Comparison of ENCODE assay signal across 8 mouse cellular contexts in genomic region chr5:114573920-114574628, GRCm38 (mm10). TPM values are rescaled to one million over a fixed set of nuclear protein-coding genes. Genes with fewer than 3 reads are reported as not detected.
A peak's percentile ranks its signal among the peaks of the same experiment; 100 is the strongest.
DNase-seq lines count a peak whose midpoint lies in the region; ATAC-seq lines count a peak whose summit lies in the region.

No protein-coding gene starts in this region.

- H3K27me3 ChIP-seq in forebrain, embryonic 10.5 days (ENCODE audit: poor library complexity, severe bottlenecking), result peaks cover 73% of the 10 kb centered on the region
- no peaks in the 10 kb centered on the region for H3K27me3 ChIP-seq in forebrain, embryonic 11.5 days (ENCODE audit: control insufficient read depth, insufficient read depth, low read length)
- peaks cover 65% of the 10 kb centered on the region for H3K27me3 ChIP-seq in midbrain, embryonic 10.5 days (ENCODE audit: low read depth, poor library complexity, severe bottlenecking)
- peaks cover 10% of the 10 kb centered on the region for H3K27me3 ChIP-seq in midbrain, embryonic 11.5 days (ENCODE audit: control insufficient read depth, insufficient read depth, low read length)
- H3K27me3 ChIP-seq in midbrain, embryonic 16.5 days (ENCODE audit: control insufficient read depth, insufficient read depth, low read depth, low read length), result no peaks in the 10 kb centered on the region

- no peak overlapping the region for H3K4me2 ChIP-seq in forebrain, embryonic 11.5 days (ENCODE audit: low read depth, low read length, severe bottlenecking)
- no peak overlapping the region for H3K4me2 ChIP-seq in midbrain, embryonic 11.5 days
- peak overlapping the region; percentile 44; the same call in 1 of the 2 replicates for H3K4me2 ChIP-seq in midbrain, embryonic 16.5 days (ENCODE audit: low read length)

- 0 out of 2 replicates have a peak overlapping the region, but pooled peaks have one; percentile 16 for H3K4me3 ChIP-seq in forebrain, embryonic 10.5 days
- H3K4me3 ChIP-seq in forebrain, embryonic 11.5 days (ENCODE audit: low read depth, low read length), result no peak overlapping the region
- peak overlapping the region; percentile 88; the same call in 1 of the 2 replicates for H3K4me3 ChIP-seq in midbrain, embryonic 10.5 days
- H3K4me3 ChIP-seq in midbrain, embryonic 11.5 days (ENCODE audit: low read depth, low read length), result no peak overlapping the region
- H3K4me3 ChIP-seq in midbrain, embryonic 16.5 days (ENCODE audit: low read depth, low read length), result no peak overlapping the region

- H3K9ac ChIP-seq in forebrain, embryonic 11.5 days (ENCODE audit: low read length), result no peak overlapping the region
- H3K9ac ChIP-seq in midbrain, embryonic 11.5 days (ENCODE audit: low read length), result no peak overlapping the region
- H3K9ac ChIP-seq in midbrain, embryonic 16.5 days (ENCODE audit: low read depth, low read length), result no peak overlapping the region

- peak overlapping the region; percentile 73; the same call in 1 of the 2 replicates for H3K27ac ChIP-seq in forebrain, embryonic 10.5 days
- no peak overlapping the region for H3K27ac ChIP-seq in forebrain, embryonic 11.5 days (ENCODE audit: low read depth, low read length)
- peak overlapping the region; percentile 83 for H3K27ac ChIP-seq in midbrain, embryonic 10.5 days (replicated peaks)
- H3K27ac ChIP-seq in midbrain, embryonic 11.5 days (ENCODE audit: low read depth, low read length), result no peak overlapping the region
- H3K27ac ChIP-seq in midbrain, embryonic 16.5 days (ENCODE audit: low read length), result no peak overlapping the region

- peaks cover 98% of the 10 kb centered on the region for H3K4me1 ChIP-seq in forebrain, embryonic 10.5 days
- peaks cover 62% of the 10 kb centered on the region for H3K4me1 ChIP-seq in forebrain, embryonic 11.5 days (replicated peaks; ENCODE audit: control insufficient read depth, insufficient read depth, low read length)
- peaks cover 97% of the 10 kb centered on the region for H3K4me1 ChIP-seq in midbrain, embryonic 10.5 days
- H3K4me1 ChIP-seq in midbrain, embryonic 11.5 days (ENCODE audit: control insufficient read depth, insufficient read depth, low read length), result peaks cover 74% of the 10 kb centered on the region
- peaks cover 75% of the 10 kb centered on the region for H3K4me1 ChIP-seq in midbrain, embryonic 16.5 days (ENCODE audit: control insufficient read depth, insufficient read depth, low read length)

- whole genome bisulfite sequencing in forebrain, embryonic 10.5 days, result 73% methylated on average over 12 of the region's 12 CpGs
- WGBS in forebrain, embryonic 11.5 days, result 68% methylated on average over 12 of the region's 12 CpGs
- 71% methylated on average over 12 of the region's 12 CpGs for WGBS in midbrain, embryonic 10.5 days
- WGBS in midbrain, embryonic 11.5 days, result 72% methylated on average over 12 of the region's 12 CpGs
- 66% methylated on average over 12 of the region's 12 CpGs for WGBS in midbrain, embryonic 16.5 days

- no peak for DNase-seq in forebrain, embryonic 10.5 days (ENCODE audit: extremely low spot score, low spot score)
- no peak for DNase-seq in forebrain, embryonic 11.5 days (ENCODE audit: low spot score)
- DNase-seq in midbrain, embryonic 10.5 days (ENCODE audit: low spot score), result no peak
- no peak for DNase-seq in midbrain, embryonic 11.5 days (ENCODE audit: low spot score, missing footprints)
- DNase-seq in kidney, postnatal 25 days, result peak; percentile 46 to 73
- DNase-seq in layer of hippocampus, adult 9-10 months (ENCODE audit: low spot score), result no peak

- peaks cover 17% of the 10 kb centered on the region for H3K36me3 ChIP-seq in forebrain, embryonic 10.5 days (replicated peaks)
- no peaks in the 10 kb centered on the region for H3K36me3 ChIP-seq in forebrain, embryonic 11.5 days (ENCODE audit: control insufficient read depth, insufficient read depth, low read length)
- peaks cover 16% of the 10 kb centered on the region for H3K36me3 ChIP-seq in midbrain, embryonic 10.5 days
- H3K36me3 ChIP-seq in midbrain, embryonic 11.5 days (ENCODE audit: control insufficient read depth, insufficient read depth, low read length), result no peaks in the 10 kb centered on the region
- no peaks in the 10 kb centered on the region for H3K36me3 ChIP-seq in midbrain, embryonic 16.5 days (ENCODE audit: control insufficient read depth, insufficient read depth, low read length)

- no peak for ATAC-seq in forebrain, embryonic 11.5 days (replicated peaks; ENCODE audit: low FRiP score)
- no peak for ATAC-seq in midbrain, embryonic 11.5 days (ENCODE audit: low FRiP score)
- no peak for ATAC-seq in midbrain, embryonic 16.5 days
- no peak for ATAC-seq in activated CD4-positive, CD25-positive, alpha-beta regulatory T cell, adult 4 months

- no peaks in the 10 kb centered on the region for H3K9me3 ChIP-seq in forebrain, embryonic 10.5 days
- no peaks in the 10 kb centered on the region for H3K9me3 ChIP-seq in forebrain, embryonic 11.5 days (ENCODE audit: control insufficient read depth, low read length)
- H3K9me3 ChIP-seq in midbrain, embryonic 10.5 days (replicated peaks), result no peaks in the 10 kb centered on the region
- H3K9me3 ChIP-seq in midbrain, embryonic 11.5 days (ENCODE audit: control insufficient read depth, low read length), result no peaks in the 10 kb centered on the region
- no peaks in the 10 kb centered on the region for H3K9me3 ChIP-seq in midbrain, embryonic 16.5 days (replicated peaks; ENCODE audit: control insufficient read depth, low read length, poor library complexity, severe bottlenecking)

RNA-seq across cellular contexts. Expression of gene Fam222a, which starts 6.3 kb away (rescaled TPM):
- polyA plus RNA-seq in forebrain, embryonic 10.5 days (2016; fragmentation: Nextera tagmentation; extraction: Ambion mirVana), result 3.9 and 4.1 TPM in 2 replicates
- polyA plus RNA-seq in forebrain, embryonic 11.5 days (2014; fragmentation: Nextera tagmentation; extraction: Ambion mirVana), result 8.7 and 9.4 TPM in 2 replicates
- polyA plus RNA-seq in midbrain, embryonic 10.5 days (2016; fragmentation: Nextera tagmentation; extraction: Ambion mirVana), result 4.0 and 5.1 TPM in 2 replicates
- polyA plus RNA-seq in midbrain, embryonic 11.5 days (2014; fragmentation: Nextera tagmentation; extraction: Ambion mirVana), result 5.8 and 6.7 TPM in 2 replicates
- 5.3 and 6.0 TPM in 2 replicates for polyA plus RNA-seq in midbrain, embryonic 16.5 days (2015; fragmentation: Nextera tagmentation; extraction: Ambion mirVana)
- polyA plus RNA-seq in activated CD4-positive, CD25-positive, alpha-beta regulatory T cell, adult 4 months (2017; shearing (Covaris generic)), result not detected

Comparison
In these comparisons a context has a peak if more than half of its experiments do, and no peak if none do; other contexts are left out.
1. H3K27ac ChIP-seq: peak in forebrain, embryonic 10.5 days (single experiment) and midbrain, embryonic 10.5 days (single experiment); none in forebrain, embryonic 11.5 days (single experiment), midbrain, embryonic 11.5 days (single experiment) and midbrain, embryonic 16.5 days (single experiment).
2. H3K4me3 ChIP-seq: peak in forebrain, embryonic 10.5 days (single experiment) and midbrain, embryonic 10.5 days (single experiment); none in forebrain, embryonic 11.5 days (single experiment), midbrain, embryonic 11.5 days (single experiment) and midbrain, embryonic 16.5 days (single experiment).
3. DNase-seq: peak in kidney, postnatal 25 days (2 of 2); none in forebrain, embryonic 10.5 days (single experiment), forebrain, embryonic 11.5 days (single experiment), midbrain, embryonic 10.5 days (single experiment), midbrain, embryonic 11.5 days (single experiment) and layer of hippocampus, adult 9-10 months (single experiment).